Mouse (Mus musculus) lung, adult 2 months (tissue): ENCODE results near the gene Zfhx3. TPM values are rescaled to one million over a fixed set of nuclear protein-coding genes. Genes with fewer than 3 reads are reported as not detected.

ENCODE experiments used
- DNase-seq: peaks from one replicate; pipeline ENCODE4 v3.0.0; 2022
- H3K4me1 ChIP-seq: fragments of 200-500 bp; 2 replicates; pipeline ENCODE4 v1.6.1; 2011; ENCODE audit warnings: low read length; ENCODE audit not compliant: control insufficient read depth, insufficient read depth
- H3K4me3 ChIP-seq: fragments of 200-500 bp; replicated peaks from 2 replicates; pipeline ENCODE3; 2011; ENCODE audit warnings: low read depth, mild to moderate bottlenecking, control low read depth, low read length; ENCODE audit errors: extremely low read depth
- CTCF ChIP-seq: fragments of 200-500 bp; IDR thresholded peaks from 2 replicates; pipeline ENCODE4 v1.5.1; 2011; ENCODE audit warnings: mild to moderate bottlenecking, low read length, control low read depth; ENCODE audit not compliant: insufficient read depth
- POLR2A ChIP-seq: fragments of 200-500 bp; IDR thresholded peaks from 2 replicates; pipeline ENCODE4 v1.6.1; 2011; ENCODE audit warnings: low read depth, mild to moderate bottlenecking, control low read depth, low read length, borderline replicate concordance; ENCODE audit errors: extremely low read depth
- WGBS: fragments of 180-500 bp; shearing (Covaris S2); methylation state at CpG from one replicate; pipeline ENCODE4 v1.1.7; 2018; 5-methylcytosine and 5-hydroxymethylcytosine counted together
- polyA plus RNA-seq: library from polyadenylated mRNA; depleted of rRNA; stranded (reverse); fragments of >200 nt; gene quantifications from 2 replicates; pipeline ENCODE4 v1.2.3, GENCODE M21; 2012

Zfhx3 gene
- polyA plus RNA-seq, 1 experiment: 8.0 TPM

GRCm38 (mm10) chr8:108450847-108451246 is 508.4 kb downstream of the Zfhx3 start:
- WGBS: 43% methylated on average over 8 of the region's 8 CpGs
- TF ChIP-seq CTCF (no peak), POLR2A (no peak)
- no peaks in the 10 kb centered on the region for H3K4me1 ChIP-seq
- no peak for DNase-seq
- H3K4me3 ChIP-seq: no peak overlapping the region

- 63% methylated on average over 18 of the region's 18 CpGs for WGBS
- DNase-seq: no peak
- Histone ChIP-seq H3K4me3 (no peak overlapping the region), H3K4me1 (no peaks in the 10 kb centered on the region)
- TF ChIP-seq POLR2A: no peak
Observed at GRCm38 (mm10) chr8:108454561-108455311, 512.3 kb downstream of the Zfhx3 start.

DNA sequence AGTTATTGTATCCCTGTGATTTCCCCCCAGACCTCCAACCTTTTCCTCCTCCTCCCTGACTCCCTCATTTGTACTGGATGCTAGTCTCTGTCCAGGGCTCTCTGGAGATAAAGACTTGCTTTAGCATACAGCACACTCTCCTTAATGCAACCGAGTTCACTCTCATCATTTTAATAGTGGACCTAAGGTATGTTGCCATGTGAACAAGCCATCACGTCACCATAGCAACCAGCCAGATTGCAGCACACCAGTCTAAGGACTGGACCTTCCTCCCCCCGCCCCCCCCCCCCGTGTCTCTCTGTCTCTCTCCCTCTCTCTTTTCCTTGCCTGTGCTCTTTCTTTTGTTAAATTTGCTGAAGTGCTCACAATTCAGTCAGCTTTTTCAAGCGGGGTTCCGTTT is 524.2 kb downstream of the Zfhx3 start:
- DNase-seq: no peak
- 72% methylated on average over 6 of the region's 6 CpGs for WGBS
- TF ChIP-seq CTCF (no peak), POLR2A (no peak)
- Histone ChIP-seq H3K4me3 (no peak overlapping the region), H3K4me1 (no peaks in the 10 kb centered on the region)

GRCm38 (mm10) chr8:108467172-108468035 is 525.0 kb downstream of the Zfhx3 start:
- no peak for DNase-seq
- WGBS: 80% methylated on average over 19 of the region's 19 CpGs
- H3K4me1 ChIP-seq: no peaks in the 10 kb centered on the region
- no peak overlapping the region for H3K4me3 ChIP-seq
- TF ChIP-seq POLR2A: no peak
- no peak for TF ChIP-seq CTCF

- no peaks in the 10 kb centered on the region for H3K4me1 ChIP-seq
- 96% methylated on average over 3 of the region's 3 CpGs for whole genome bisulfite sequencing
Observed at GRCm38 (mm10) chr8:108470269-108470668, 527.8 kb downstream of the Zfhx3 start.

GRCm38 (mm10) chr8:108474556-108474955 is 532.1 kb downstream of the Zfhx3 start:
- 56% methylated on average over 10 of the region's 10 CpGs for WGBS
- no peaks in the 10 kb centered on the region for H3K4me1 ChIP-seq
- no peak for DNase-seq
- no peak for TF ChIP-seq POLR2A
- H3K4me3 ChIP-seq: no peak overlapping the region

More at GRCm38 (mm10) chr8:108470269-108470668, 527.8 kb downstream of the Zfhx3 start:
- TF ChIP-seq POLR2A (no peak), CTCF (no peak)
- H3K4me3 ChIP-seq: no peak overlapping the region
- no peak for DNase-seq

- WGBS: 84% methylated on average over 8 of the region's 8 CpGs
- Histone ChIP-seq H3K4me1 (no peaks in the 10 kb centered on the region), H3K4me3 (no peak overlapping the region)
- TF ChIP-seq CTCF: no peak
- TF ChIP-seq POLR2A: no peak
- DNase-seq: no peak
Observed at GRCm38 (mm10) chr8:108478131-108478530, 535.7 kb downstream of the Zfhx3 start.

DNA sequence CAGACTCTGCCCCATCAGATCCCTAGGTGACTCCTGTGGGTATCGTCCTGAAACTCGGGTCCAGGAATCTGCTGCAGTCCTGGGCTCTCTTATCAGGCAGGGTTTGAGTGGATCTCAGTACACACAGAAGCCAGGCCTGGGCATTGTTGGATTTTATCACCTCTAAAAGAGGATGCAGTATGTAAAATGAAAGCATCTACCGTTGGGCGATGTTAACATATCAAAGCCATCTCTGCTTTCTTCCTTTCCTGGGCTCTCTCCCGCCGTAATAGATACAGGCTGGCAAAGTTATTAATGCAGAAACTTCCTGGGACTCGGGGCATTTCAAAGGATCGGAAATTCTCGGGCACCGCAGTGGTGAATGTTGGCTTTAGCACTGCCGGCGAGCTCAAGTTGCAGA is 537.7 kb downstream of the Zfhx3 start:
- Histone ChIP-seq H3K4me3 (no peak overlapping the region), H3K4me1 (no peaks in the 10 kb centered on the region)
- DNase-seq: no peak
- TF ChIP-seq POLR2A: no peak
- no peak for TF ChIP-seq CTCF
- 69% methylated on average over 12 of the region's 12 CpGs for WGBS

DNA sequence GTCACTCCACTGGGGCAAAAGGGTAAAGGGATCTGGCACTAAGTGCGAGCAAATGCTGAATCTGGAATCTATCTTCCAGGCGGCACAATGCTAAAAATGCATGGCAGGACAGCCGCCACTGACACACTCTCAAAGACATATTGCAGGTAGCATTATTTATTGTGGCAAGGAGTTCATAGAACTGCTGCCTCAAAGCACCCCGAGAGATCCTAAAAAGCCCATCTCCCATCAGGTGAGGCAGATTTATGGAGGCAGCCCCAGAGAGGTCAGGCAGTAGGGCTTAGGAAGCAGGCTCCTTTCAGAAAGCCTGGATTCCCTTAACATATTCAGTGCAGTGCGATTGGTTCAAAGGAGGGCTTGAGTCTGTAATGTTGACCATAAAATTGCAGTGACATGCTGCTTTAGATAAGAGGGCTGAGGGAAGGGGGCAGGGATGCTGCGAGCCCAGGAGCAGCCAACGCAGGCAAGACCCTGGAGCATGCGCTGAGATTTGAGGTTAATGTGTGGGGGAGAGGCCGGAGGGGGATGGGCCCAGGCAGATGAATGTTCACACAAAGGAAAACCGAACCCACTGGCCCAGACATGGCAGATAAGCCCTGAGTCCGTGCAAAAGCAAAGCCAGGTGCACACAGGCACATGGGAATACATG is 538.8 kb downstream of the Zfhx3 start:
- TF ChIP-seq CTCF (no peak), POLR2A (no peak)
- Histone ChIP-seq H3K4me1 (no peaks in the 10 kb centered on the region), H3K4me3 (no peak overlapping the region)
- no peak for DNase-seq
- 60% methylated on average over 11 of the region's 11 CpGs for WGBS

- 56% methylated on average over 12 of the region's 12 CpGs for WGBS
- DNase-seq: no peak
- Histone ChIP-seq H3K4me3 (no peak overlapping the region), H3K4me1 (no peaks in the 10 kb centered on the region)
- no peak for TF ChIP-seq POLR2A
- no peak for TF ChIP-seq CTCF
Observed at GRCm38 (mm10) chr8:108496101-108496500, 553.7 kb downstream of the Zfhx3 start.
